Mouse (Mus musculus) adrenal gland, postnatal 10 days (tissue): ENCODE data around the gene Omp. TPM values are rescaled to one million over a fixed set of nuclear protein-coding genes. Genes with fewer than 3 reads are reported as not detected.

Experiments used
- DNase-seq: peaks from one replicate; pipeline ENCODE4 v3.0.0; 2021; ENCODE audit warnings: mixed read lengths
- total RNA-seq, 2 experiments: library from RNA; stranded (reverse); gene quantifications; 2 replicates each; pipeline ENCODE4 v1.2.3; 2021

The Omp gene
- total RNA-seq, 2 experiments from 2014 or later: 0.66 to 1.2 TPM

GRCm38 (mm10) chr7:98142247-98142646 lies 3.1 kb downstream of the Omp start:
- no peak for DNase-seq

- peak; percentile 72 for DNase-seq
These were observed 4.1 kb downstream of the Omp start for GRCm38 (mm10) chr7:98141206-98141605.

- peak; percentile 54 for DNase-seq
These were observed 4.7 kb downstream of the Omp start for GRCm38 (mm10) chr7:98140597-98140996.

- peak; percentile 55 for DNase-seq
These were observed 6.1 kb downstream of the Omp start for GRCm38 (mm10) chr7:98139216-98139615.

- peak; percentile 51 for DNase-seq
These were observed 7.3 kb downstream of the Omp start for GRCm38 (mm10) chr7:98137995-98138394.

GRCm38 (mm10) chr7:98137583-98137982 lies 7.7 kb downstream of the Omp start:
- DNase-seq: no peak

- no peak for DNase-seq
These were observed 13.6 kb downstream of the Omp start for GRCm38 (mm10) chr7:98131751-98132150.

- DNase-seq: peak; percentile 67
These were observed 19.8 kb downstream of the Omp start for GRCm38 (mm10) chr7:98125473-98125872.

GRCm38 (mm10) chr7:98124701-98125100 lies 20.6 kb downstream of the Omp start:
- DNase-seq: peak; percentile 52

GRCm38 (mm10) chr7:98121673-98122072 lies 23.6 kb downstream of the Omp start:
- peak; percentile 51 for DNase-seq

- peak; percentile 68 for DNase-seq
These were observed 24.1 kb downstream of the Omp start for GRCm38 (mm10) chr7:98121241-98121640.

GRCm38 (mm10) chr7:98120325-98120724 lies 25.0 kb downstream of the Omp start:
- peak; percentile 83 for DNase-seq

GRCm38 (mm10) chr7:98119961-98120232 lies 25.4 kb downstream of the Omp start:
- DNase-seq: no peak

GRCm38 (mm10) chr7:98119179-98119960 lies 25.9 kb downstream of the Omp start, which contains the start of gene Myo7a:
Gene Myo7a (minus strand): TSS chr7:98119524.
- peak; percentile 89 for DNase-seq

GRCm38 (mm10) chr7:98117012-98117660 lies 28.2 kb downstream of the Omp start:
- DNase-seq: peak; percentile 88

- no peak for DNase-seq
These were observed 30.6 kb downstream of the Omp start for GRCm38 (mm10) chr7:98114656-98115055.

- DNase-seq: no peak
These were observed 34.1 kb downstream of the Omp start for GRCm38 (mm10) chr7:98111233-98111632.

- DNase-seq: no peak
These were observed 35.5 kb downstream of the Omp start for GRCm38 (mm10) chr7:98109771-98110170.

GRCm38 (mm10) chr7:98108636-98109430 lies 36.5 kb downstream of the Omp start:
- no peak for DNase-seq

GRCm38 (mm10) chr7:98106272-98106671 lies 39.0 kb downstream of the Omp start:
- no peak for DNase-seq

GRCm38 (mm10) chr7:98104481-98105435 lies 40.5 kb downstream of the Omp start:
- DNase-seq: peak; percentile 40

- DNase-seq: no peak
These were observed 41.4 kb downstream of the Omp start for GRCm38 (mm10) chr7:98103942-98104292.
